In the genomic region with DNA sequence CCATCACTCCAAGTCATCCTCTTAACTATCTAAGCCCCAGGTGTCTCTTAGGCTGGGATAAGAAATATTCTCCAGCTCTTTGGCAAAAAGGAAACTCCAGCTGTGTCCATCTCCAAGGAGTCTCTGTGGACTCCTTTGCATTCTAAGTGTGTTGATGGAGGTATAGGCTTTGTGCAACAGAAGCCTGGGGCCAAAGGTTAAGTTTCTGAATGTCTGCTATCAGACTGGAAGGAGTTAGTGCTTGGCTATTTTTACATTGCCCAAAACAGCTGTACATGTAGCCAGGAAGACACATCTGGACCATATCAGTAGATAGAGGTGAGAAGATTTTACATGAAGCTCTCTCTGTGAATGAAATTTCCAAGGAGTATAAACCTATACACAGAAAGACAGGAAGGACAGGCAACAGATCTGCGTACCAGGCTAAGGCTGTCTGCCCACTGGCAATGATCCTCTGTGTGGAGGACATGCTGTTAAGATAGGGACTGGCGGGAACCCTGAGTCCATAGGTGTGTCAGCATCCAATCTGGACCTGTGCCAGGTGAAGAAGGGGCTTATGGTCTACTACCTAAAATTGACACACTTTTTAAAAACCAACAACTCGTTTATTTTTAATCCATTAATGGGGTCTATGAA, we compare ENCODE assay signal across 13 mouse cellular contexts.
DNase-seq lines count a peak whose midpoint lies in the region.
"Had no signal": no experiment of that assay in that cellular context is flagged by ENCODE, and none has a peak within 500 bp of the region (broad histone marks: within the 10 kb centered on the region; RNA-seq: fewer than 3 reads in every experiment).

No protein-coding gene starts in this region.

- peak; percentile 19 for DNase-seq in embryo, embryonic 10.5 days (ENCODE audit: low spot score)
- no peak for DNase-seq in embryo, embryonic 11 days
- peak; percentile 1 for DNase-seq in lung, postnatal 10 days
- no peak for DNase-seq in lung, postnatal 14 days
- peak; percentile 40 for DNase-seq in testis, postnatal 10 days (ENCODE audit: low spot score)
- DNase-seq in testis, postnatal 14 days (ENCODE audit: low spot score): no peak
- peak; percentile 7 for DNase-seq in yolk sac, embryonic 10.5 days (ENCODE audit: low spot score)
- DNase-seq: adrenal gland, postnatal 14 days; cerebellum, adult 2 months; cerebellum, postnatal 25 days; gastrocnemius, adult 2 months; gastrocnemius, postnatal 25 days; heart, postnatal 4 days had no signal

Comparison
In these comparisons a context has a peak if more than half of its experiments do, and no peak if none do; other contexts are left out.
1. DNase-seq: peak in embryo, embryonic 10.5 days (single experiment), lung, postnatal 10 days (single experiment), testis, postnatal 10 days (single experiment) and yolk sac, embryonic 10.5 days (single experiment); none in embryo, embryonic 11 days (single experiment), lung, postnatal 14 days (single experiment) and testis, postnatal 14 days (single experiment).